ENCODE assay signal across 7 mouse cellular contexts in genomic region chr12:82946507-82946906, GRCm38 (mm10).
A peak's percentile ranks its signal among the peaks of the same experiment; 100 is the strongest.
DNase-seq lines count a peak whose midpoint lies in the region; ATAC-seq and TF ChIP-seq lines count a peak whose summit lies in the region.

No protein-coding gene starts in this region.

- no peaks in the 10 kb centered on the region for H3K4me1 ChIP-seq in forebrain, embryonic 13.5 days

- in situ Hi-C loops in Patski (cut with MboI; ENCODE audit: low pct_unique_long_range_greater_than_20kb) = loop anchor here (5.0 to 10.0 kb wide), 2 partner anchors 332 to 449 kb away; no protein-coding TSS in a partner anchor

- no peak overlapping the region for H3K9ac ChIP-seq in forebrain, embryonic 13.5 days

- TF ChIP-seq CTCF in Patski (IDR thresholded peaks at IDR 0.05) = peak; percentile 82

- CTCF ChIA-PET in Patski (lab: Charles Lee) = interaction anchor here (0.7 to 1.9 kb wide), 4 partner anchors 43 to 448 kb away, joined by 3 to 12 read pairs (median 4); no protein-coding TSS in a partner anchor

- no peaks in the 10 kb centered on the region for H3K9me3 ChIP-seq in forebrain, embryonic 13.5 days (replicated peaks)

- no peaks in the 10 kb centered on the region for H3K36me3 ChIP-seq in forebrain, embryonic 13.5 days (ENCODE audit: poor library complexity, severe bottlenecking)
- no peaks in the 10 kb centered on the region for H3K36me3 ChIP-seq in splenic B cell, adult 2 months (ENCODE audit: control insufficient read depth, insufficient read depth, low read length, poor library complexity, severe bottlenecking)

- peak overlapping the region; percentile 27; the same call in 1 of the 2 replicates for H3K4me2 ChIP-seq in forebrain, embryonic 13.5 days

- no peaks in the 10 kb centered on the region for H3K27me3 ChIP-seq in Patski
- no peaks in the 10 kb centered on the region for H3K27me3 ChIP-seq in forebrain, embryonic 13.5 days
- H3K27me3 ChIP-seq in splenic B cell, adult 2 months (ENCODE audit: control insufficient read depth, insufficient read depth, low read length, poor library complexity, severe bottlenecking) = no peaks in the 10 kb centered on the region

- no peak overlapping the region for H3K27ac ChIP-seq in forebrain, embryonic 13.5 days

- intact Hi-C loops in heart, postnatal 10 days (cut with DNase I) = loop anchor here (1.0 to 10.0 kb wide), 5 partner anchors 72 to 448 kb away; partner anchors contain the start of gene Rgs6

- DNase-seq in Patski (ENCODE audit: low read depth, low spot score) = no peak
- peak; percentile 37 for DNase-seq in c-Kit-positive CD71-negative TER-119-negative erythroid progenitor cells, embryonic 14.5 days (ENCODE audit: low read depth)
- peak; percentile 89 to 92 for DNase-seq in heart, postnatal 10 days
- peak; percentile 90 to 91 for DNase-seq in layer of hippocampus, postnatal 10 days (ENCODE audit: low spot score in 2 of 2)
- DNase-seq in lung, postnatal 36 days = peak; percentile 89
- DNase-seq in splenic B cell, adult 2 months (ENCODE audit: low read depth, low spot score) = peak; percentile 35

- WGBS in forebrain, embryonic 13.5 days = 15% methylated on average over 5 of the region's 5 CpGs

- POLR2A ChIA-PET in Patski (lab: Charles Lee) = no interaction called here

- no peak overlapping the region for H3K4me3 ChIP-seq in forebrain, embryonic 13.5 days

- no peak for ATAC-seq in Patski
- peak; percentile 68; the same call in 1 of the 2 replicates for ATAC-seq in forebrain, embryonic 13.5 days
